Mouse (Mus musculus): Measurements from ENCODE around the gene Slc39a7. TPM values are rescaled to one million over a fixed set of nuclear protein-coding genes. Genes with fewer than 3 reads are reported as not detected.
A peak's percentile ranks its signal among the peaks of the same experiment; 100 is the strongest.

The Slc39a7 gene
- total RNA-seq (2014; rRNA removed) = 170 and 229 TPM in 2 replicates
- 152 and 156 TPM in 2 replicates for polyA plus RNA-seq (2015; fragmentation: Nextera tagmentation; extraction: Ambion mirVana)

DNA sequence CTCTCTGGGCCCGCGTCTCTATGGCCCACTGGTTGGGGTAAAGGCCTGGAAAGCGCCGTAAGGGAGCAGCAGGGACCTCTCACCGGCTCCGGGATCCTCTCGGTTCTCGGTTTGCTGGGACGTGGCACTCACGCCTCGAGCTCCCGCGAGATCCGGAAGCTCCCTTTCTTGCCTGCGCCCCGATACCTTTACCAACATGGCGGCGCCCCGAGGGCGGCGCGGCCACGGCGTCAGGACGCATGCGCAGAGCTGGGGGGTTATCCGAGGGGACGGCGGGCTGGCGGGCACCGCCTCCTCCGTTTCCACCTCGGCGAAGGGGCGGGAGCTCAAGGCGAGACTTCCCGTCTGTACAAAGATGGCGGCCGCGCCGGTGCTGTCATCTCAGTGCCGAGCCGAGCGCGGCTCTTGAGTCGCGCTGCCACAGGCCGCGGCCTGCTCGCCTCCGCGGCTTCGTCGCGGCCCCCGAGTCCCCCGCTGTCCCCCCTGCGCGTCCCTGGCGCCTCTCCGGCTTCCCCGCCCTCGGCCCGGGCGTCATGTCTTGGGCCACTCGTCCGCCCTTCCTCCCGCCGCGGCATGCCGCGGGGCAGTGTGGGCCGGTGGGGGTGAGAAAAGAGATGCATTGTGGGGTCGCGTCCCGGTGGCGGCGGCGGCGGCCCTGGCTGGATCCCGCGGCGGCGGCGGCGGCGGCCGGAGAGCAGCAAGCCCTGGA, at the start of gene Slc39a7, which contains the start of gene Rxrb:
Slc39a7 (minus strand) TSS at position 218 of the 709 bp plus-strand sequence.
Rxrb (plus strand) TSS at position 348 of the 709 bp plus-strand sequence.
- TF ChIP-seq CTCF (IDR thresholded peaks at IDR 0.05) = no peak
- Histone ChIP-seq H3K27me3 (ENCODE audit: insufficient read depth, low read length) (no peaks in the 10 kb centered on the region), H3K4me1 (ENCODE audit: insufficient read depth, low read length) (peaks cover 27% of the 10 kb centered on the region), H3K9ac (replicated peaks; ENCODE audit: low read length, poor library complexity, severe bottlenecking) (peak within 1 kb of the TSS; percentile 96), H3K36me3 (ENCODE audit: insufficient read depth, low read length) (peaks cover 26% of the 10 kb centered on the region), H3K27ac (ENCODE audit: low read depth, low read length) (peak within 1 kb of the TSS; percentile 97), H3K9me3 (ENCODE audit: low read length) (no peaks in the 10 kb centered on the region), H3K4me3 (ENCODE audit: low read depth, low read length) (peak within 1 kb of the TSS; percentile 70), H3K4me2 (ENCODE audit: low read depth, low read length, poor library complexity, severe bottlenecking) (peak within 1 kb of the TSS; percentile 97)
- DNase-seq (ENCODE audit: low spot score) = peak; percentile 97
- peak; percentile 82 for ATAC-seq (ENCODE audit: low FRiP score)
- under 1% methylated on average over 53 of the region's 88 CpGs for WGBS

DNA sequence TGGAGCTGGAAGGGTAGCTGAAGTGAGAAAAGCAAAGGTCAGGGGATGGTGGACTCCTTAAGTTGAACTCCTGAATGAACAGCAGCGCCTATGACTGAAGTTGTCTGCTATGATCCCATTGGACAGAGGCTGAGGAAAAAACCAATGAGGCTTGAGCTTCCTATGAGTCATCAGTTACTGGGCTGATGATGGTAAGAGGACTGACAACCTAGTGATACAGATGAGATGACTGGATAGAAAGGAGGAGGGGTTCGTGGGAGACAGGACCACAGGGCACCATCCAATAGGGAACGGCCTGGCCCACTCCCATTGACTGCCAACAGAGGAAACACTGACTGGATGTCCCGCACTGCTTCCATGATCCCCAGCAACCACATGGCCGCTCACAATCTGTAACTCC, 48.1 kb upstream of the Slc39a7 start:
- 0 out of 2 replicates have a peak overlapping the region, but pooled peaks have one; percentile 7 for H3K4me2 ChIP-seq (ENCODE audit: low read depth, low read length, poor library complexity, severe bottlenecking)
- ATAC-seq (ENCODE audit: low FRiP score) (peak; percentile 89), DNase-seq (ENCODE audit: low spot score) (peak; percentile 86)
- H3K36me3 ChIP-seq (ENCODE audit: insufficient read depth, low read length) = no peaks in the 10 kb centered on the region
- H3K27ac ChIP-seq (ENCODE audit: low read depth, low read length) = no peak overlapping the region
- no peaks in the 10 kb centered on the region for H3K9me3 ChIP-seq (ENCODE audit: low read length)
- no peak overlapping the region for H3K4me3 ChIP-seq (ENCODE audit: low read depth, low read length)
- H3K9ac ChIP-seq (replicated peaks; ENCODE audit: low read length, poor library complexity, severe bottlenecking) = no peak overlapping the region
- no peaks in the 10 kb centered on the region for H3K27me3 ChIP-seq (ENCODE audit: insufficient read depth, low read length)
- 11% methylated on average over 5 of the region's 5 CpGs for WGBS
- no peaks in the 10 kb centered on the region; the same call in 1 of the 2 replicates for H3K4me1 ChIP-seq (ENCODE audit: insufficient read depth, low read length)
- no peak for TF ChIP-seq CTCF (IDR thresholded peaks at IDR 0.05)

DNA sequence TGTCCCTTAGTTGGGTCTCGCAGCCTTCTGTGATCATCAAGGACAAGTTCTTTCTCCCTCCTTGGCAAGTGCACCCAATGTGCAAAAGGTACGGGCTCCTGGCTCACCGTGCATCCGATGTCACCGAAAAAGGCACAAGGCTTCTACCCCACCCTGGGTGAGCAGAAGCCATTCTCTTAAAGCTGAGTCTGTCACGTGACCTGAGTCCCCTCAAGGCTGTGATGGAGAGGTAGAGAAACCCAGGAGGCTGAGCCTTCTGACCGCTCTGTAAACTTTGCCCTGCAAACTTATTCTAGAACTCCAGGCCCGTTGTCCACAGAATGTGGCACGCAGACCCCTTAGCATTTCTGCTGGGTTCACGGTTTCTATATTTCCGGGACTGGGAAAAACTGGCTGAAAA, 47.5 kb upstream of the Slc39a7 start:
- Histone ChIP-seq H3K4me3 (ENCODE audit: low read depth, low read length) (no peak overlapping the region), H3K4me1 (ENCODE audit: insufficient read depth, low read length) (no peaks in the 10 kb centered on the region; the same call in 1 of the 2 replicates), H3K4me2 (ENCODE audit: low read depth, low read length, poor library complexity, severe bottlenecking) (no peak overlapping the region), H3K36me3 (ENCODE audit: insufficient read depth, low read length) (no peaks in the 10 kb centered on the region), H3K9ac (replicated peaks; ENCODE audit: low read length, poor library complexity, severe bottlenecking) (no peak overlapping the region), H3K9me3 (ENCODE audit: low read length) (no peaks in the 10 kb centered on the region), H3K27me3 (ENCODE audit: insufficient read depth, low read length) (no peaks in the 10 kb centered on the region), H3K27ac (ENCODE audit: low read depth, low read length) (no peak overlapping the region)
- ATAC-seq (ENCODE audit: low FRiP score) (no peak), DNase-seq (ENCODE audit: low spot score) (no peak)
- TF ChIP-seq CTCF (IDR thresholded peaks at IDR 0.05) = no peak
- 94% methylated on average over 11 of the region's 11 CpGs for WGBS

DNA sequence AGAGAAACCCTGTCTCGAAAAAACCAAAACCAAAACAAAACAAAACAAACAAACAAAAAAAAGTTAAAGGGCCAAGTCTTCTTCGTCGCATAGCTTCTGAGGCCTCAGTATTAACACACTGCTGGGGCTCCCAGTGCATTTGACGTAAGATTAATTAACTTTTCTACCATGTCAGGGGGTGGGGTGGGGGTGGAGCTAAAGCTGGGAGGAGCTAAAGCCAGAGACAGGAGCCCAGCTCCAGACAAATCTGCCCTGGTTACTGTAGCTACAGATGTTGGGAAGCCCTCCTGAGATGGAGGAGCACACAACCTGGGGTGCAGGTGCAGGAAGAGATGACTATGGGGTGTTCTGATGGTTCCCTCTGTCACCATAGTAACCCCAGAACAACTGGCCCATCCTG, 46.7 kb upstream of the Slc39a7 start:
- ATAC-seq (ENCODE audit: low FRiP score) (no peak), DNase-seq (ENCODE audit: low spot score) (no peak)
- 60% methylated on average over 4 of the region's 4 CpGs for WGBS
- no peaks in the 10 kb centered on the region; the same call in 1 of the 2 replicates for H3K4me1 ChIP-seq (ENCODE audit: insufficient read depth, low read length)
- H3K9me3 ChIP-seq (ENCODE audit: low read length) = no peaks in the 10 kb centered on the region
- no peaks in the 10 kb centered on the region for H3K36me3 ChIP-seq (ENCODE audit: insufficient read depth, low read length)
- no peak overlapping the region for H3K4me3 ChIP-seq (ENCODE audit: low read depth, low read length)
- no peak overlapping the region for H3K4me2 ChIP-seq (ENCODE audit: low read depth, low read length, poor library complexity, severe bottlenecking)
- H3K27ac ChIP-seq (ENCODE audit: low read depth, low read length) = no peak overlapping the region
- H3K9ac ChIP-seq (replicated peaks; ENCODE audit: low read length, poor library complexity, severe bottlenecking) = no peak overlapping the region
- TF ChIP-seq CTCF (IDR thresholded peaks at IDR 0.05) = no peak
- no peaks in the 10 kb centered on the region for H3K27me3 ChIP-seq (ENCODE audit: insufficient read depth, low read length)

DNA sequence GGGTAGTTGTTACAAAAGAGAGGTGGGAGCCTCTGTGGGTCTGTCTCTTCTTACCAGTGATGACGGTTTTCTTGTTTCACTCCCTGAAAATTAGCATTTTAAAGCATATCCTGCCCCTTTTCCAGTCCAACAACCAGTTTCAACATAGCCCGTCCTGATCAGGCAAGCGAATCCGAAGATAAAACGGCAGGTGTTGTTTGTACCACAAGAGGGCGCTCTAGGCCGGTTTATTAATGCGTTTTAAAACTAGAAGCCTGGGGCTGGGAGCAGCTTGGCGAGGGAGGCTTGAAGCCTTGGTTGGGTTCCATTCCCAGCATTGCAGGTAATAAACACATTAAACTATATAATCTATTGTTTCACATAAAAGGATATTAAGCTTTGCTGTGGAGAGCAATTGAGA, 46.1 kb upstream of the Slc39a7 start:
- Histone ChIP-seq H3K4me1 (ENCODE audit: insufficient read depth, low read length) (no peaks in the 10 kb centered on the region; the same call in 1 of the 2 replicates), H3K9me3 (ENCODE audit: low read length) (no peaks in the 10 kb centered on the region), H3K4me3 (ENCODE audit: low read depth, low read length) (no peak overlapping the region), H3K27me3 (ENCODE audit: insufficient read depth, low read length) (no peaks in the 10 kb centered on the region), H3K36me3 (ENCODE audit: insufficient read depth, low read length) (no peaks in the 10 kb centered on the region), H3K27ac (ENCODE audit: low read depth, low read length) (no peak overlapping the region), H3K9ac (replicated peaks; ENCODE audit: low read length, poor library complexity, severe bottlenecking) (no peak overlapping the region), H3K4me2 (ENCODE audit: low read depth, low read length, poor library complexity, severe bottlenecking) (no peak overlapping the region)
- ATAC-seq (ENCODE audit: low FRiP score) (no peak), DNase-seq (ENCODE audit: low spot score) (peak; percentile 89)
- TF ChIP-seq CTCF (IDR thresholded peaks at IDR 0.05) = peak; percentile 86
- WGBS = under 1% methylated on average over 9 of the region's 9 CpGs

DNA sequence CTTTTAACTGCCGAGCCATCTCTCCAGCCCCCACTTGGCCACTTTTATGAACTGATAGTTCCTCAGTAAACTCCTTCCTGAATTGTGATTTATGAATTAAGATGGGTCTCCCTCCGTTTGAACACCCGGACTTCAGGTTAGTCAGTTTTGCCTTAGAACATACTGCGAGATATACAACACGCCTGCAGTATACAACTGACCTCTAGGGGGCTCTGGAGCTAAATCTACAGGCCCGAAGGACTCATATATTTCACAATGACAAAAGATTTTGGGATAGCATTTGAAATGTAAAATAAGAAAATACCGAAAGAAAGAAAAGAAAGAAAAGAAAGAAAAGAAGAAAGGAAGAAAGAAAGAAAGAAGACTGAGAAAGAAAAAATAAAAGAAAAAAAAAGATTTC, 43.8 kb upstream of the Slc39a7 start:
- Histone ChIP-seq H3K27me3 (ENCODE audit: insufficient read depth, low read length) (no peaks in the 10 kb centered on the region), H3K36me3 (ENCODE audit: insufficient read depth, low read length) (no peaks in the 10 kb centered on the region), H3K4me1 (ENCODE audit: insufficient read depth, low read length) (no peaks in the 10 kb centered on the region; the same call in 1 of the 2 replicates), H3K4me3 (ENCODE audit: low read depth, low read length) (no peak overlapping the region), H3K27ac (ENCODE audit: low read depth, low read length) (no peak overlapping the region), H3K9ac (replicated peaks; ENCODE audit: low read length, poor library complexity, severe bottlenecking) (no peak overlapping the region), H3K4me2 (ENCODE audit: low read depth, low read length, poor library complexity, severe bottlenecking) (no peak overlapping the region), H3K9me3 (ENCODE audit: low read length) (no peaks in the 10 kb centered on the region)
- peak; percentile 76 for TF ChIP-seq CTCF (IDR thresholded peaks at IDR 0.05)
- peak; percentile 70 for DNase-seq (ENCODE audit: low spot score)
- 46% methylated on average over 7 of the region's 7 CpGs for WGBS
- no peak for ATAC-seq (ENCODE audit: low FRiP score)
